Mouse (Mus musculus): ENCODE data around the gene Ddost. TPM values are rescaled to one million over a fixed set of nuclear protein-coding genes. Genes with fewer than 3 reads are reported as not detected.
A peak's percentile ranks its signal among the peaks of the same experiment; 100 is the strongest.

The Ddost gene
- polyA plus RNA-seq, 1 experiment from 2014 or later = 258 TPM

- H3K9ac ChIP-seq (ENCODE audit: low read length) = no peak overlapping the region
- no peaks in the 10 kb centered on the region for H3K36me3 ChIP-seq (ENCODE audit: control insufficient read depth, insufficient read depth, low read length)
- no peak overlapping the region for H3K4me3 ChIP-seq (ENCODE audit: low read depth, low read length)
- WGBS = 73% methylated on average over 7 of the region's 7 CpGs
- no peak overlapping the region for H3K4me2 ChIP-seq (ENCODE audit: low read depth, severe bottlenecking)
- ATAC-seq (ENCODE audit: insufficient number of reproducible peaks, low FRiP score, low TSS enrichment, low read depth) (no peak), DNase-seq (ENCODE audit: low spot score) (no peak)
- no peak overlapping the region for H3K27ac ChIP-seq (replicated peaks; ENCODE audit: low read depth, low read length)
- H3K4me1 ChIP-seq (ENCODE audit: control insufficient read depth, insufficient read depth, low read length) = no peaks in the 10 kb centered on the region
- H3K9me3 ChIP-seq (ENCODE audit: control insufficient read depth, low read length) = no peaks in the 10 kb centered on the region
- H3K27me3 ChIP-seq (ENCODE audit: control insufficient read depth, insufficient read depth, low read length) = no peaks in the 10 kb centered on the region
These were observed 26.2 kb upstream of the Ddost start for GRCm38 (mm10) chr4:138278346-138278745.

DNA sequence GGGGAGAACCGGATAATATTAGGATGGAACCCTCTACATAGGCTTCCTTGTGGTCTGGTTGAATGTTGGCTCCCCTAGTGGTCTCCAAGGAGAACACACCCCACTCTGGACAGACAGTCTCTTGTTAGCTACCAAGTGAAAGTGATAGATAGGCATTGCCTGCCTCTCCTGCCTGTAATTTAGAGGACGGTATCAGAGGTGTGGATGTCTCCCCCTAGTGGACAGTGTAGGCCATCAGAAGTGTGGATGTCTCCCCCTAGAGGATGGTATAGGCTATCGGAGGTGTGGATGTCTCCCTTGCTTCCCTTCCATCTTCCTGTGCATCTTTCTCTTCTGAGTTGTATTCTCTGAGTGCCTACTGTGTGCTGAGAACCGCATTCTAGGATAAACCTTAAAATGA lies 21.7 kb upstream of the Ddost start:
- H3K27me3 ChIP-seq (ENCODE audit: control insufficient read depth, insufficient read depth, low read length) = no peaks in the 10 kb centered on the region
- H3K9ac ChIP-seq (ENCODE audit: low read length) = no peak overlapping the region
- no peak overlapping the region for H3K4me2 ChIP-seq (ENCODE audit: low read depth, severe bottlenecking)
- peak; percentile 73 for DNase-seq (ENCODE audit: low spot score)
- H3K4me1 ChIP-seq (ENCODE audit: control insufficient read depth, insufficient read depth, low read length) = no peaks in the 10 kb centered on the region
- WGBS = 30% methylated on average over 4 of the region's 4 CpGs
- H3K27ac ChIP-seq (replicated peaks; ENCODE audit: low read depth, low read length) = no peak overlapping the region
- no peak overlapping the region for H3K4me3 ChIP-seq (ENCODE audit: low read depth, low read length)
- 0 out of 2 replicates have a peak, but pooled peaks cover 2% of the 10 kb centered on the region for H3K9me3 ChIP-seq (ENCODE audit: control insufficient read depth, low read length)
- H3K36me3 ChIP-seq (ENCODE audit: control insufficient read depth, insufficient read depth, low read length) = no peaks in the 10 kb centered on the region
- ATAC-seq (ENCODE audit: insufficient number of reproducible peaks, low FRiP score, low TSS enrichment, low read depth) = no peak

- no peaks in the 10 kb centered on the region for H3K36me3 ChIP-seq (ENCODE audit: control insufficient read depth, insufficient read depth, low read length)
- WGBS = 88% methylated on average over 12 of the region's 12 CpGs
- H3K4me3 ChIP-seq (ENCODE audit: low read depth, low read length) = no peak overlapping the region
- H3K27me3 ChIP-seq (ENCODE audit: control insufficient read depth, insufficient read depth, low read length) = no peaks in the 10 kb centered on the region
- ATAC-seq (ENCODE audit: insufficient number of reproducible peaks, low FRiP score, low TSS enrichment, low read depth) = no peak
- H3K9ac ChIP-seq (ENCODE audit: low read length) = no peak overlapping the region
- H3K4me1 ChIP-seq (ENCODE audit: control insufficient read depth, insufficient read depth, low read length) = no peaks in the 10 kb centered on the region
- no peak overlapping the region for H3K27ac ChIP-seq (replicated peaks; ENCODE audit: low read depth, low read length)
- no peak overlapping the region for H3K4me2 ChIP-seq (ENCODE audit: low read depth, severe bottlenecking)
- 0 out of 2 replicates have a peak, but pooled peaks cover 2% of the 10 kb centered on the region for H3K9me3 ChIP-seq (ENCODE audit: control insufficient read depth, low read length)
- DNase-seq (ENCODE audit: low spot score) = no peak
These were observed 18.1 kb upstream of the Ddost start for GRCm38 (mm10) chr4:138286411-138286810.

DNA sequence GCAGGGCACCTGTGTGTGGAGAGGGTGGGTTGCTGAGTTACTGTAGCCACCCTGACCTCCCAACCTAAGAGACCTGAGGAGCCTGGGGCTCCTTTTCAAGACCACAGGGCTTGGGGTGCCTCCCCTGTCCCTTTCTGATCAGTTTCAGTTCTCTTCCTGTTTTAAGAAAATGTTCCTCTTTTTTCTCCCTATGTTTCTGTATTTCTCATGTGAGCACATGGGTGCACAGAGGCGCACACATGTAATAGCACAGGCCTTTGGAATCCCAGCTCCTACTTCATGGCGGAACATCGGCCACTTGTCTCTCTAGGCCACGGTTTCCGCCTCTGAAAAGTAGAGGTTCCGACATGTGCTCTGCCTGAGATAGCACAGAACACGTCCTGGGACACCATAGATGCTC lies 15.8 kb upstream of the Ddost start:
- H3K4me3 ChIP-seq (ENCODE audit: low read depth, low read length) = no peak overlapping the region
- no peaks in the 10 kb centered on the region for H3K36me3 ChIP-seq (ENCODE audit: control insufficient read depth, insufficient read depth, low read length)
- ATAC-seq (ENCODE audit: insufficient number of reproducible peaks, low FRiP score, low TSS enrichment, low read depth) (no peak), DNase-seq (ENCODE audit: low spot score) (no peak)
- no peak overlapping the region for H3K27ac ChIP-seq (replicated peaks; ENCODE audit: low read depth, low read length)
- H3K4me2 ChIP-seq (ENCODE audit: low read depth, severe bottlenecking) = no peak overlapping the region
- H3K4me1 ChIP-seq (ENCODE audit: control insufficient read depth, insufficient read depth, low read length) = no peaks in the 10 kb centered on the region
- 0 out of 2 replicates have a peak, but pooled peaks cover 2% of the 10 kb centered on the region for H3K9me3 ChIP-seq (ENCODE audit: control insufficient read depth, low read length)
- H3K27me3 ChIP-seq (ENCODE audit: control insufficient read depth, insufficient read depth, low read length) = no peaks in the 10 kb centered on the region
- no peak overlapping the region for H3K9ac ChIP-seq (ENCODE audit: low read length)
- 89% methylated on average over 7 of the region's 7 CpGs for WGBS

DNA sequence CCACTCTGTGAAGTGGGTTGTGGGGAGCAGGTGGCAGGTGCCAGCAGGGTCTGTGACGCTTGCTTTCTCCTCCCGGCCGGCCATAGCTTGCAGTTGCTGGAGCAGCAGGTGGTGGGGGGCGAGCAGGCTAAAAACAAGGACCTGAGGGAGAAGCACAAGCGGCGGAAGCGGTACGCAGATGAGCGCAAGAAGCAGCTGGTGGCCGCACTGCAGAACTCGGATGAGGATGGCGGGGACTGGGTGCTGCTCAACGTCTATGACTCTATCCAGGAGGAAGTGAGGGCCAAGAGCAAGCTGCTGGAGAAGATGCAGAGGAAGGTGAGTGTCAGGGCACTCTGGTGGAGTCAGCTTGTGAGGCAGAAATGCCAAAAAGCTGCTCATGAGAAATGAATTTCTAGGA lies 12.5 kb upstream of the Ddost start:
- 90% methylated on average over 13 of the region's 13 CpGs for WGBS
- no peaks in the 10 kb centered on the region for H3K27me3 ChIP-seq (ENCODE audit: control insufficient read depth, insufficient read depth, low read length)
- no peak overlapping the region for H3K9ac ChIP-seq (ENCODE audit: low read length)
- no peaks in the 10 kb centered on the region for H3K9me3 ChIP-seq (ENCODE audit: control insufficient read depth, low read length)
- no peaks in the 10 kb centered on the region for H3K36me3 ChIP-seq (ENCODE audit: control insufficient read depth, insufficient read depth, low read length)
- no peak overlapping the region for H3K4me3 ChIP-seq (ENCODE audit: low read depth, low read length)
- no peak overlapping the region for H3K4me2 ChIP-seq (ENCODE audit: low read depth, severe bottlenecking)
- H3K4me1 ChIP-seq (ENCODE audit: control insufficient read depth, insufficient read depth, low read length) = no peaks in the 10 kb centered on the region
- ATAC-seq (ENCODE audit: insufficient number of reproducible peaks, low FRiP score, low TSS enrichment, low read depth) (no peak), DNase-seq (ENCODE audit: low spot score) (no peak)
- no peak overlapping the region for H3K27ac ChIP-seq (replicated peaks; ENCODE audit: low read depth, low read length)

DNA sequence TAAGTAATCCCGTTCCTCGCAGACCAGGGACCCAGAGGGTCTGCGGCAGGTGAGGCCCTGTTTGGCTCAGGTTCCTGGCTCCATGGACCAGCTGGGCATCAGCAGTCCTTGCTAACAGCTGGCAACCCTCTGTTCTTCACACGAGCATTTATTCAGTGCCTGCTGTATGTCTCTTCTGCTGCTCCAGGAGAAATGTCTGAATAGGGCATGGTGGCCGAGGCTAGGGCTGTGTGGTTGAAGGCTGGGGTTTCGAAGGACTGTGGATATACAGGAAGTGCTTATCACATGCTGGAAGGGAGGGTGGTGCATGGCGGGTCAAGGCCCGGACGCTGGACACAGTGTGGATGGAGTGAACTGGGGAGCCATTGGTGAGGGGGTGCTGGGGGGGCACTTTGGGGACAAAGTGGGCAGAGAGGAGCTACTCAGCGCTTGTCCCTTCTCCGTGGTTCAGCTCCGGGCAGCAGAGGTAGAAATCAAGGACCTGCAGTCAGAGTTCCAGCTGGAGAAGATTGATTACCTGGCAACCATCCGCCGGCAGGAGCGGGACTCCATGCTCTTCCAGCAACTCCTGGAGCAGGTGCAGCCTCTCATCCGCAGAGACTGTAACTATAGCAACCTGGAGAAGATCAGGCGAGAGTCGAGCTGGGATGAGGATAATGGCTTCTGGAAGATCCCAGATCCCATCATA lies 11.1 kb upstream of the Ddost start:
- Histone ChIP-seq H3K27me3 (ENCODE audit: control insufficient read depth, insufficient read depth, low read length) (no peaks in the 10 kb centered on the region), H3K9me3 (ENCODE audit: control insufficient read depth, low read length) (no peaks in the 10 kb centered on the region), H3K9ac (ENCODE audit: low read length) (no peak overlapping the region), H3K4me2 (ENCODE audit: low read depth, severe bottlenecking) (no peak overlapping the region), H3K4me3 (ENCODE audit: low read depth, low read length) (no peak overlapping the region), H3K36me3 (ENCODE audit: control insufficient read depth, insufficient read depth, low read length) (no peaks in the 10 kb centered on the region), H3K27ac (replicated peaks; ENCODE audit: low read depth, low read length) (no peak overlapping the region), H3K4me1 (ENCODE audit: control insufficient read depth, insufficient read depth, low read length) (no peaks in the 10 kb centered on the region)
- 84% methylated on average over 18 of the region's 18 CpGs for WGBS
- DNase-seq (ENCODE audit: low spot score) (no peak), ATAC-seq (ENCODE audit: insufficient number of reproducible peaks, low FRiP score, low TSS enrichment, low read depth) (no peak)

GRCm38 (mm10) chr4:138293949-138294550 lies 10.5 kb upstream of the Ddost start:
- Histone ChIP-seq H3K9me3 (ENCODE audit: control insufficient read depth, low read length) (no peaks in the 10 kb centered on the region), H3K4me1 (ENCODE audit: control insufficient read depth, insufficient read depth, low read length) (no peaks in the 10 kb centered on the region), H3K36me3 (ENCODE audit: control insufficient read depth, insufficient read depth, low read length) (no peaks in the 10 kb centered on the region), H3K4me3 (ENCODE audit: low read depth, low read length) (no peak overlapping the region), H3K27ac (replicated peaks; ENCODE audit: low read depth, low read length) (no peak overlapping the region), H3K4me2 (ENCODE audit: low read depth, severe bottlenecking) (no peak overlapping the region), H3K27me3 (ENCODE audit: control insufficient read depth, insufficient read depth, low read length) (no peaks in the 10 kb centered on the region), H3K9ac (ENCODE audit: low read length) (no peak overlapping the region)
- ATAC-seq (ENCODE audit: insufficient number of reproducible peaks, low FRiP score, low TSS enrichment, low read depth) (no peak), DNase-seq (ENCODE audit: low spot score) (no peak)
- 85% methylated on average over 11 of the region's 14 CpGs for WGBS

DNA sequence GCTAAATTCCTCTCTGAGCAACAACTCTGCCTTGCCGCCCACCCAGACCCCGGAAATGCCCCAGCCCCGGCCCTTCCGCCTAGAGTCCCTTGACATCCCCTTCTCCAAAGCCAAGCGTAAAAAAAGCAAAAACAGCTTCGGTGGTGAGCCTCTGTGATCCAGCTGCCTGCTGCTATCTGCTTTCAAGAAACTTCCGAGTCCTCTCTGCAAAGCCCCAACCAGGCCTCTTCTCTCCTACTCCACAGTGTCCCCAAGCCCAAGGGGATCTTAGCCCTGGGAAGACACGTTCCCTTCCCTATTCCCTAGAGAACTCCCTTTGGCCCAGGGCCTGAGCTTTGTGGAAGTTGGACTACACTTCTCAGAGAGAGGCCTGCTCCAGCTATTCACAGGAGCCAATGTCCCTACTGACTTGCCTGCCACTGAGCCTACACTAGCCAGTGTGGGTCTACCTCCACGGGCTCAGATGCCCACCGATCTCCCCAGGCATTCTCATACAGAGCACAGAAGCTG lies 3.2 kb upstream of the Ddost start:
- Histone ChIP-seq H3K36me3 (ENCODE audit: control insufficient read depth, insufficient read depth, low read length) (no peaks in the 10 kb centered on the region), H3K4me3 (ENCODE audit: low read depth, low read length) (no peak overlapping the region), H3K9ac (ENCODE audit: low read length) (no peak overlapping the region), H3K27ac (replicated peaks; ENCODE audit: low read depth, low read length) (no peak overlapping the region), H3K27me3 (ENCODE audit: control insufficient read depth, insufficient read depth, low read length) (no peaks in the 10 kb centered on the region), H3K4me2 (ENCODE audit: low read depth, severe bottlenecking) (no peak overlapping the region), H3K9me3 (ENCODE audit: control insufficient read depth, low read length) (no peaks in the 10 kb centered on the region), H3K4me1 (ENCODE audit: control insufficient read depth, insufficient read depth, low read length) (peaks cover 10% of the 10 kb centered on the region)
- ATAC-seq (ENCODE audit: insufficient number of reproducible peaks, low FRiP score, low TSS enrichment, low read depth) = no peak
- DNase-seq (ENCODE audit: low spot score) = no peak
- 86% methylated on average over 10 of the region's 10 CpGs for WGBS
